Mouse (Mus musculus) liver, embryonic 13.5 days (tissue): ENCODE results near the gene Eml1. TPM values are rescaled to one million over a fixed set of nuclear protein-coding genes. Genes with fewer than 3 reads are reported as not detected.
A peak's percentile ranks its signal among the peaks of the same experiment; 100 is the strongest.

Source experiments
- ATAC-seq: fragments of 200-750 bp; cut with Nextera tagmentation; 2 replicates; pipeline ENCODE4 v1.8.0; 2017; ENCODE audit warnings: low read depth, mild to moderate bottlenecking, moderate number of reproducible peaks, moderate library complexity
- DNase-seq: peaks from one replicate; pipeline ENCODE4 v3.0.0; 2022
- H3K27ac ChIP-seq: fragments of 300-500 bp; sonication (generic); 2 replicates; pipeline ENCODE4 v1.5.1; 2015; ENCODE audit warnings: moderate library complexity, mild to moderate bottlenecking, inconsistent platforms
- H3K27me3 ChIP-seq: fragments of 300-500 bp; sonication (generic); 2 replicates; pipeline ENCODE4 v1.6.1; 2015; ENCODE audit warnings: mild to moderate bottlenecking, inconsistent platforms
- H3K36me3 ChIP-seq: fragments of 300-500 bp; sonication (generic); 2 replicates; pipeline ENCODE4 v1.6.1; 2015; ENCODE audit warnings: mild to moderate bottlenecking, inconsistent platforms
- H3K4me1 ChIP-seq: fragments of 300-500 bp; sonication (generic); replicated peaks from 2 replicates; pipeline ENCODE4 v1.6.1; 2015; ENCODE audit warnings: inconsistent platforms
- H3K4me2 ChIP-seq: fragments of 300-500 bp; sonication (generic); 2 replicates; pipeline ENCODE4 v1.6.1; 2015; ENCODE audit warnings: inconsistent platforms, mild to moderate bottlenecking, moderate library complexity
- H3K4me3 ChIP-seq: fragments of 300-500 bp; sonication (generic); replicated peaks from 2 replicates; pipeline ENCODE4 v1.5.1; 2015; ENCODE audit warnings: mild to moderate bottlenecking, inconsistent platforms
- H3K9ac ChIP-seq: fragments of 300-500 bp; sonication (generic); 2 replicates; pipeline ENCODE4 v1.6.1; 2015; ENCODE audit warnings: mild to moderate bottlenecking, inconsistent platforms
- H3K9me3 ChIP-seq: fragments of 300-500 bp; sonication (generic); replicated peaks from 2 replicates; pipeline ENCODE4 v1.6.1; 2016; ENCODE audit warnings: inconsistent platforms
- WGBS: fragments of 180-500 bp; shearing (Covaris S2); methylation state at CpG from one replicate; pipeline ENCODE4 v1.1.7; 2015; ENCODE audit not compliant: insufficient replicate concordance; 5-methylcytosine and 5-hydroxymethylcytosine counted together
- polyA plus RNA-seq: library from polyadenylated mRNA; unstranded; fragments of >200 nt; fragmentation: Nextera tagmentation; extraction: Ambion mirVana; gene quantifications from 2 replicates; pipeline ENCODE4 v1.2.1, GENCODE M21; 2015

Eml1 gene
- polyA plus RNA-seq, 1 experiment from 2014 or later = 5.5 TPM

DNA sequence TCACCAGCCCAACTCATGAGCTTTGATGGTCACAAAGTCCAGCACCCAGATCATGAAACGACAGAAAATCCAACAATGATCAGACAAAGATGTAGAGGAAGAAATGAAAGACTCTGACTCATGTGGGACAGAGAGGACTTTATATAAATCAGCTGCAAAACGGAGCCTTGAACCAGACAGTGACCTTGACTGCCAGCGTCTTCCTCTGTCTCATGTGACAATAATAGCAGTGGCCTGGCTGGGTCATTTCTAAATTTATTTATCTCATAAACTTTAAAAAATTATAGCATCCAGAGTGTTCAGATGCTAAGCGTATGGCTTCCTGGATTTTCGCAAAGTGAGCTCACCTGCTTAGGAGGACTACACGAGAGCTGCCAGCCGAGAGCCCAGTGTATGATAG is 27.9 kb downstream of the Eml1 start:
- WGBS = 63% methylated on average over 7 of the region's 7 CpGs
- Histone ChIP-seq H3K9ac (no peak overlapping the region), H3K4me3 (no peak overlapping the region), H3K4me1 (no peaks in the 10 kb centered on the region), H3K27ac (no peak overlapping the region), H3K27me3 (no peaks in the 10 kb centered on the region), H3K9me3 (no peaks in the 10 kb centered on the region), H3K4me2 (no peak overlapping the region), H3K36me3 (no peaks in the 10 kb centered on the region)
- no peak for DNase-seq
- ATAC-seq = no peak

- no peak for ATAC-seq
- Histone ChIP-seq H3K9me3 (no peaks in the 10 kb centered on the region), H3K27ac (no peak overlapping the region), H3K4me2 (no peak overlapping the region), H3K27me3 (no peaks in the 10 kb centered on the region), H3K4me1 (no peaks in the 10 kb centered on the region), H3K4me3 (no peak overlapping the region), H3K9ac (no peak overlapping the region), H3K36me3 (no peaks in the 10 kb centered on the region)
- no peak for DNase-seq
- 67% methylated on average over 8 of the region's 8 CpGs for WGBS
Observed at GRCm38 (mm10) chr12:108399191-108399590, 28.4 kb downstream of the Eml1 start.

GRCm38 (mm10) chr12:108400951-108401350 is 30.2 kb downstream of the Eml1 start:
- Histone ChIP-seq H3K36me3 (no peaks in the 10 kb centered on the region), H3K4me2 (no peak overlapping the region)
- no peak for ATAC-seq

DNA sequence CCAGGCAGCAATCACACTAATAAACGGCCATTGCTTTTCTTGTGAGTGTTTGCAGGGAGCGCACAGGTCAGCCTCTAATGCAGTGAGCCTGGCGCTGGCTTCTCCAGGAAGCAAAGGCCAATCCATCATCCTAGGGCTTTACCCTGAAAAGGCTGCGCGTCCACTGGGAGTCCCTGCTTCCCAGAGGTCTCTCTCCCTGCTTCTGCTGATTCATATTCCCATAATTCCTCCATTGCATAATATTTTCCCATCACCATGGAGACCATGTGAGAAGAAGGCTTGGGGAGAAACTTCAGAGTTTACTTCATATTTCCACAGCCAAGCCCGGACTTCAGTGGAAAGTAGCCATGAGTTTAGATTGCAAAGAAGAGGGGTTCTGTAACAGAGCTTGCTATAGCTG is 33.2 kb downstream of the Eml1 start:
- no peak overlapping the region for H3K27ac ChIP-seq
- H3K4me2 ChIP-seq = no peak overlapping the region
- no peak overlapping the region for H3K4me3 ChIP-seq
- 57% methylated on average over 6 of the region's 6 CpGs for WGBS
- DNase-seq (no peak), ATAC-seq (no peak)
- H3K9ac ChIP-seq = no peak overlapping the region
- H3K36me3 ChIP-seq = no peaks in the 10 kb centered on the region
- H3K9me3 ChIP-seq = no peaks in the 10 kb centered on the region
- H3K27me3 ChIP-seq = no peaks in the 10 kb centered on the region
- no peaks in the 10 kb centered on the region for H3K4me1 ChIP-seq

More at GRCm38 (mm10) chr12:108400951-108401350, 30.2 kb downstream of the Eml1 start:
- no peaks in the 10 kb centered on the region for H3K4me1 ChIP-seq
- no peak overlapping the region for H3K9ac ChIP-seq
- 50% methylated on average over 8 of the region's 8 CpGs for WGBS
- H3K9me3 ChIP-seq = no peaks in the 10 kb centered on the region
- H3K27ac ChIP-seq = no peak overlapping the region
- no peak for DNase-seq
- H3K4me3 ChIP-seq = no peak overlapping the region
- no peaks in the 10 kb centered on the region for H3K27me3 ChIP-seq

GRCm38 (mm10) chr12:108409100-108409499 is 38.3 kb downstream of the Eml1 start:
- Histone ChIP-seq H3K27me3 (0 out of 2 replicates have a peak, but pooled peaks cover 8% of the 10 kb centered on the region), H3K4me3 (no peak overlapping the region), H3K9me3 (no peaks in the 10 kb centered on the region), H3K27ac (no peak overlapping the region), H3K36me3 (no peaks in the 10 kb centered on the region), H3K4me2 (no peak overlapping the region), H3K4me1 (no peaks in the 10 kb centered on the region), H3K9ac (no peak overlapping the region)
- ATAC-seq = no peak
- no peak for DNase-seq
- 49% methylated on average over 5 of the region's 5 CpGs for WGBS

- 54% methylated on average over 14 of the region's 14 CpGs for WGBS
- H3K9me3 ChIP-seq = no peaks in the 10 kb centered on the region
Observed at GRCm38 (mm10) chr12:108410416-108411208, 39.9 kb downstream of the Eml1 start.

GRCm38 (mm10) chr12:108414932-108415331 is 44.2 kb downstream of the Eml1 start:
- Histone ChIP-seq H3K36me3 (no peaks in the 10 kb centered on the region), H3K4me2 (no peak overlapping the region), H3K4me1 (no peaks in the 10 kb centered on the region), H3K27ac (no peak overlapping the region), H3K4me3 (no peak overlapping the region), H3K27me3 (0 out of 2 replicates have a peak, but pooled peaks cover 8% of the 10 kb centered on the region), H3K9ac (no peak overlapping the region), H3K9me3 (no peaks in the 10 kb centered on the region)
- 70% methylated on average over 9 of the region's 9 CpGs for WGBS
- no peak for ATAC-seq
- no peak for DNase-seq

More at GRCm38 (mm10) chr12:108410416-108411208, 39.9 kb downstream of the Eml1 start:
- Histone ChIP-seq H3K27ac (no peak overlapping the region), H3K4me2 (no peak overlapping the region), H3K27me3 (0 out of 2 replicates have a peak, but pooled peaks cover 8% of the 10 kb centered on the region), H3K4me1 (no peaks in the 10 kb centered on the region), H3K9ac (no peak overlapping the region), H3K36me3 (no peaks in the 10 kb centered on the region), H3K4me3 (no peak overlapping the region)
- DNase-seq = no peak
- ATAC-seq = no peak

GRCm38 (mm10) chr12:108419570-108419969 is 48.8 kb downstream of the Eml1 start:
- ATAC-seq = no peak
- H3K4me3 ChIP-seq = no peak overlapping the region
- no peak overlapping the region for H3K4me2 ChIP-seq
- H3K36me3 ChIP-seq = no peaks in the 10 kb centered on the region
- peaks cover 9% of the 10 kb centered on the region; the same call in 1 of the 2 replicates for H3K4me1 ChIP-seq
- H3K27me3 ChIP-seq = peaks cover 43% of the 10 kb centered on the region
- no peaks in the 10 kb centered on the region for H3K9me3 ChIP-seq
- no peak for DNase-seq
- no peak overlapping the region for H3K9ac ChIP-seq
- H3K27ac ChIP-seq = no peak overlapping the region

DNA sequence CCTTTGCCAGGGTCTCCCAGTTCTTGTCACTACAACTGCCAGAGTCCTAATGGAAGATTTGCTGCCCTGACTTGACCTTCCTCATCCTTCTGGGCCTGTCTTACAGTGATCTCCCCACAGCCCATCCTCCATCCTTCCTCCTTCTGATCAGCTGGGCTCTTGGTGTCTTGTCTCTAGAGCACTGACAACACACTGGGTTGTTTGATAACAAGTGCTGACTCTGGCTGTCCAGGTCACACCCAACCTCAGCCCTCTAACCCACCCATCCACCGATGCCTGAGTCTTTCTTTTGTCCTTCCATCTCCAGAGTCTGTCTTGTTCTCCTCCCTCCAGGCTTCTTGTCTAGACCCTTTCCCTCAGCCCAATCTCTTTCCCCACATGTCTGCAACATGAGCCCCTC is 50.7 kb downstream of the Eml1 start:
- no peak overlapping the region for H3K4me3 ChIP-seq
- ATAC-seq = 0 out of 2 replicates have a peak, but pooled peaks have one; percentile 47
- 35% methylated on average over 1 of the region's 1 CpGs for WGBS
- no peak overlapping the region for H3K27ac ChIP-seq
- H3K9ac ChIP-seq = no peak overlapping the region
- H3K4me1 ChIP-seq = peaks cover 9% of the 10 kb centered on the region; the same call in 1 of the 2 replicates
- no peak for DNase-seq
- H3K36me3 ChIP-seq = no peaks in the 10 kb centered on the region
- no peak overlapping the region for H3K4me2 ChIP-seq
- peaks cover 59% of the 10 kb centered on the region for H3K27me3 ChIP-seq
- no peaks in the 10 kb centered on the region for H3K9me3 ChIP-seq

- DNase-seq (no peak), ATAC-seq (peak; percentile 23; the same call in 1 of the 2 replicates)
- Histone ChIP-seq H3K36me3 (no peaks in the 10 kb centered on the region), H3K4me1 (peaks cover 9% of the 10 kb centered on the region; the same call in 1 of the 2 replicates), H3K27ac (no peak overlapping the region), H3K9me3 (no peaks in the 10 kb centered on the region), H3K4me3 (peak overlapping the region; percentile 59), H3K9ac (no peak overlapping the region), H3K27me3 (peaks cover 59% of the 10 kb centered on the region), H3K4me2 (peak overlapping the region; percentile 66)
- 3% methylated on average over 12 of the region's 14 CpGs for WGBS
Observed at GRCm38 (mm10) chr12:108422495-108422857, 51.7 kb downstream of the Eml1 start.

DNA sequence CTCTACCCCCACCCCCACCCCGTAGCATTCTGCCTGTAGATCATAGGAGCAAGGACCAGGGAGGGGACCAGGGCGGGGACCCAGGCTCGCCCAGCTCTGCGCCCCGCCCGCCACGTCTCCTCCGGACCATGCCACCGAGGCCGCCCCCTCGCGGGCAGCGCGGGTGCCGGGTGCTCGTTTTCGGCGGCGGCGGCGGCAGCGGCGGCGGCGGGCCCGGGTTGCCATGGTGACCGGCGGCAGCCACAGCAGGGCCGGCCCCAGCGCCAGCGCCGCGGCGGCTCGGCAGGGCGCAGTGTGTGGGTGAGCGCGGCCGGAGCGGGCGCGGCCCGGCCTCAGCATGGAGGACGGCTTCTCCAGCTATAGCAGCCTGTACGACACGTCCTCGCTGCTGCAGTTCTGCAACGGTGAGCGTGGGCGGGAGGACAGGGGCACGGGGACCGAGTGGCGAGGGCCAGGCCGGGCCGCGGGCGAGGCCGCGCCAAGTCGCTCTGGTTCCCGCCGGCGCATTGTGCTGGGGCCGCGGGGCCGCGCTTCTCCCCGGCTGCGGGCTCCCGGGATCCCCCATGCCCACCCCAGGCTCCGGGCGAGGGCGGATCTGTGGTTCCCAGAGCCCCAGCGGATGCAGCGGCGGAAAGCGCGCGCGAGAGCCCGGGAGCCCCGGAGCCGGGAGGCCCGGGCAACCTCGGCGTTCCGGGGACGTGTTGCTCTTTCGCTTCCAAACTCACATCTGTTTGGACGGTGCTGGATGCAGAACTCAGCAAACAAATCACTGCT is 52.3 kb downstream of the Eml1 start:
- DNase-seq (peak; percentile 47), ATAC-seq (peak; percentile 81)
- H3K27ac ChIP-seq = no peak overlapping the region
- H3K9ac ChIP-seq = peak overlapping the region; percentile 55
- no peaks in the 10 kb centered on the region for H3K9me3 ChIP-seq
- H3K4me3 ChIP-seq = peak overlapping the region; percentile 59
- peak overlapping the region; percentile 66 for H3K4me2 ChIP-seq
- no peaks in the 10 kb centered on the region for H3K36me3 ChIP-seq
- peaks cover 59% of the 10 kb centered on the region for H3K27me3 ChIP-seq
- under 1% methylated on average over 81 of the region's 90 CpGs for WGBS
- peaks cover 9% of the 10 kb centered on the region; the same call in 1 of the 2 replicates for H3K4me1 ChIP-seq
